Mouse (Mus musculus): ENCODE data around the gene Fkbp2. TPM values are rescaled to one million over a fixed set of nuclear protein-coding genes. Genes with fewer than 3 reads are reported as not detected.

Fkbp2 gene
- 10 to 100 TPM; 28.2 to 28.8 TPM for total RNA-seq (2023)

GRCm38 (mm10) chr19:6980381-6981093 lies at the start of gene Fkbp2:
Fkbp2 (minus strand) TSS chr19:6980501.

GRCm38 (mm10) chr19:7019191-7019590 lies 38.9 kb upstream of the Fkbp2 start, which contains the start of gene Fermt3:
Fermt3 (minus strand) TSS chr19:7019469.

GRCm38 (mm10) chr19:6996006-6996405 lies 15.7 kb upstream of the Fkbp2 start, which contains the start of the genes Nudt22 and Trpt1:
Nudt22 (minus strand) TSS chr19:6996117.
Trpt1 (plus strand) TSS chr19:6996131.

GRCm38 (mm10) chr19:6992011-6992858 lies 11.9 kb upstream of the Fkbp2 start, which contains the start of gene Dnajc4:
Dnajc4 (minus strand) TSS chr19:6992572.

GRCm38 (mm10) chr19:6987061-6987903 lies 7.0 kb upstream of the Fkbp2 start, which contains the start of gene Vegfb:
Vegfb (minus strand) TSS chr19:6987651.

GRCm38 (mm10) chr19:6975537-6976521 lies 4.5 kb downstream of the Fkbp2 start, which contains the start of gene Plcb3:
Plcb3 (minus strand) TSS chr19:6976470.

GRCm38 (mm10) chr19:6974211-6975205 lies 5.8 kb downstream of the Fkbp2 start, which contains the start of gene Ppp1r14b:
Ppp1r14b (plus strand) TSS chr19:6974968.

GRCm38 (mm10) chr19:6942249-6942691 lies 38.0 kb downstream of the Fkbp2 start, which contains the start of gene Gpr137:
Gpr137 (minus strand) TSS chr19:6942480.

GRCm38 (mm10) chr19:6941372-6942248 lies 38.7 kb downstream of the Fkbp2 start, which contains the start of gene Bad:
Bad (plus strand) TSS chr19:6941861.

GRCm38 (mm10) chr19:6934195-6934977 lies 45.9 kb downstream of the Fkbp2 start, which contains the start of gene Kcnk4:
Kcnk4 (minus strand) TSS chr19:6934515.

Other genes starting within 250 kb of the Fkbp2 start
- gene Rps6ka4, start 139.9 kb downstream of the Fkbp2 start, total RNA-seq (2023): 10 to 100 TPM; 30.7 to 41.0 TPM
- gene Ccdc88b, start 122.3 kb downstream of the Fkbp2 start, total RNA-seq (2023): 100 to 1,000 TPM; 122 to 137 TPM
- gene Trmt112, start 70.8 kb downstream of the Fkbp2 start, total RNA-seq (2023): 100 to 1,000 TPM in 1 of 2 experiments, 10 to 100 TPM in 1; 89.2 to 104 TPM
- gene Prdx5, start 70.4 kb downstream of the Fkbp2 start, total RNA-seq (2023): 1,000 to 10,000 TPM; 1,318 to 1,395 TPM
- gene Esrra, start 58.7 kb downstream of the Fkbp2 start, total RNA-seq (2023): 10 to 100 TPM; 40.5 to 45.9 TPM
- gene Catsperz, start 55.1 kb downstream of the Fkbp2 start, total RNA-seq (2023): not detected
- not detected for gene Kcnk4, start 46.0 kb downstream of the Fkbp2 start, total RNA-seq (2023)
- 10 to 100 TPM; 22.5 to 31.9 TPM for gene Bad, start 38.6 kb downstream of the Fkbp2 start, total RNA-seq (2023)
- 10 to 100 TPM; 23.9 to 26.6 TPM for gene Gpr137, start 38.0 kb downstream of the Fkbp2 start, total RNA-seq (2023)
- 10 to 100 TPM; 42.9 to 43.5 TPM for gene Ppp1r14b, start 5.5 kb downstream of the Fkbp2 start, total RNA-seq (2023)
- gene Plcb3, start 4.0 kb downstream of the Fkbp2 start, total RNA-seq (2023): 10 to 100 TPM; 23.2 to 25.2 TPM
- gene Vegfb, start 7.2 kb upstream of the Fkbp2 start, total RNA-seq (2023): 1 to 10 TPM; 7.4 to 8.1 TPM
- 10 to 100 TPM; 20.8 to 24.7 TPM for gene Dnajc4, start 12.1 kb upstream of the Fkbp2 start, total RNA-seq (2023)
- 10 to 100 TPM; 12.2 to 15.9 TPM for gene Nudt22, start 15.6 kb upstream of the Fkbp2 start, total RNA-seq (2023)
- 1 to 10 TPM; 2.3 to 2.9 TPM for gene Trpt1, start 15.6 kb upstream of the Fkbp2 start, total RNA-seq (2023)
- 100 to 1,000 TPM; 233 TPM for gene Fermt3, start 39.0 kb upstream of the Fkbp2 start, total RNA-seq (2023)
- gene Stip1, start 59.5 kb upstream of the Fkbp2 start, total RNA-seq (2023): 10 to 100 TPM; 45.6 to 53.6 TPM
- 1 to 10 TPM; 2.6 to 2.9 TPM for gene Macrod1, start 76.3 kb upstream of the Fkbp2 start, total RNA-seq (2023)
- not detected for gene Flrt1, start 125.2 kb upstream of the Fkbp2 start, total RNA-seq (2023)
- 10 to 100 TPM; 69.8 to 79.8 TPM for gene Otub1, start 225.8 kb upstream of the Fkbp2 start, total RNA-seq (2023)
- 100 to 1,000 TPM; 346 to 353 TPM for gene Cox8a, start 237.1 kb upstream of the Fkbp2 start, total RNA-seq (2023)

All from neutrophil, adult 59 days (primary cell).